Mouse (Mus musculus) intestine, embryonic 15.5 days (tissue): ENCODE results near the gene Gm49394. TPM values are rescaled to one million over a fixed set of nuclear protein-coding genes. Genes with fewer than 3 reads are reported as not detected.

ENCODE experiments used
- ATAC-seq: fragments of 200-750 bp; cut with Nextera tagmentation; 2 replicates; pipeline ENCODE4 v1.8.0; 2017; ENCODE audit warnings: moderate TSS enrichment, moderate library complexity
- H3K27ac ChIP-seq: fragments of 300-500 bp; sonication (generic); 2 replicates; pipeline ENCODE4 v1.5.1; 2015; ENCODE audit warnings: mild to moderate bottlenecking, inconsistent platforms
- H3K27me3 ChIP-seq: fragments of 300-500 bp; sonication (generic); replicated peaks from 2 replicates; pipeline ENCODE4 v1.6.1; 2015; ENCODE audit warnings: inconsistent platforms
- H3K36me3 ChIP-seq: fragments of 300-500 bp; sonication (generic); 2 replicates; pipeline ENCODE4 v1.6.1; 2015; ENCODE audit warnings: inconsistent platforms
- H3K4me1 ChIP-seq: fragments of 300-500 bp; sonication (generic); replicated peaks from 2 replicates; pipeline ENCODE4 v1.6.1; 2015; ENCODE audit warnings: inconsistent platforms
- H3K4me2 ChIP-seq: fragments of 300-500 bp; sonication (generic); replicated peaks from 2 replicates; pipeline ENCODE4 v1.6.1; 2015; ENCODE audit warnings: mild to moderate bottlenecking, inconsistent platforms
- H3K4me3 ChIP-seq: fragments of 300-500 bp; sonication (generic); replicated peaks from 2 replicates; pipeline ENCODE4 v1.5.1; 2015; ENCODE audit warnings: inconsistent platforms
- H3K9ac ChIP-seq: fragments of 300-500 bp; sonication (generic); 2 replicates; pipeline ENCODE4 v1.6.1; 2015; ENCODE audit warnings: inconsistent platforms
- H3K9me3 ChIP-seq: fragments of 300-500 bp; sonication (generic); 2 replicates; pipeline ENCODE4 v1.6.1; 2016; ENCODE audit warnings: inconsistent platforms
- WGBS: fragments of 180-500 bp; shearing (Covaris S2); methylation state at CpG from one replicate; pipeline ENCODE4 v1.1.7; 2015; 5-methylcytosine and 5-hydroxymethylcytosine counted together
- polyA plus RNA-seq: library from polyadenylated mRNA; unstranded; fragments of >200 nt; fragmentation: Nextera tagmentation; extraction: Ambion mirVana; gene quantifications from 2 replicates; pipeline ENCODE4 v1.2.1, GENCODE M21; 2015

Gm49394 gene
- polyA plus RNA-seq, 1 experiment from 2014 or later = 1.0 TPM

DNA sequence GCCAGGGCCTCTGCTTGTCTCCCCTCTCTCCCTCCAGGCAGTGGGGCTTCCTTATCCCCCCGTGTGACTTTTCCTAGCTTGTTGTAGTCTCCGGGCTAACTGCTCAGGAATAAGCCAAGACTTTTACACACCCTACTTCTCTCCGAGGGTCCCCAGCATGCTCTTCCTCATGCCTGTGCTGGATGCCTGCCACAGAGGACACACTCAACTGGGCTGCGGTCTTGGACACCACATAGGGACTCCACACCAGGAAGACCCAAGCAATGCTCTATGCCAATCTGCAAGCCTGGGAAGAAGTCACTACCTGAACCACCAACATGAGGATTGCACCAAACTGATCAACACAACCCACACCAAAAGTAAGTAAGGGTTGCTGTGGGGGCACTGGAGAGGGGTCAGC is 3.6 kb downstream of the Gm49394 start:
- H3K4me1 ChIP-seq = peaks cover 6% of the 10 kb centered on the region; the same call in 1 of the 2 replicates
- peaks cover 44% of the 10 kb centered on the region for H3K27me3 ChIP-seq
- 0 out of 2 replicates have a peak, but pooled peaks cover 7% of the 10 kb centered on the region for H3K9me3 ChIP-seq
- ATAC-seq = no peak
- peaks cover 4% of the 10 kb centered on the region; the same call in 1 of the 2 replicates for H3K36me3 ChIP-seq
- H3K9ac ChIP-seq = no peak overlapping the region
- no peak overlapping the region for H3K4me3 ChIP-seq
- WGBS = 68% methylated on average over 4 of the region's 4 CpGs
- H3K27ac ChIP-seq = peak overlapping the region; percentile 17; the same call in 1 of the 2 replicates
- H3K4me2 ChIP-seq = 0 out of 2 replicates have a peak overlapping the region, but pooled peaks have one; percentile 11

GRCm38 (mm10) chr7:142665364-142665763 is 4.4 kb downstream of the Gm49394 start:
- H3K9ac ChIP-seq = no peak overlapping the region
- H3K4me2 ChIP-seq = peak overlapping the region; percentile 58
- ATAC-seq = no peak
- 0 out of 2 replicates have a peak overlapping the region, but pooled peaks have one; percentile 22 for H3K27ac ChIP-seq
- WGBS = 57% methylated on average over 5 of the region's 5 CpGs
- H3K4me3 ChIP-seq = 0 out of 2 replicates have a peak overlapping the region, but pooled peaks have one; percentile 5
- H3K4me1 ChIP-seq = peaks cover 13% of the 10 kb centered on the region; the same call in 1 of the 2 replicates
- peaks cover 2% of the 10 kb centered on the region; the same call in 1 of the 2 replicates for H3K36me3 ChIP-seq
- H3K9me3 ChIP-seq = 0 out of 2 replicates have a peak, but pooled peaks cover 6% of the 10 kb centered on the region
- peaks cover 52% of the 10 kb centered on the region for H3K27me3 ChIP-seq

DNA sequence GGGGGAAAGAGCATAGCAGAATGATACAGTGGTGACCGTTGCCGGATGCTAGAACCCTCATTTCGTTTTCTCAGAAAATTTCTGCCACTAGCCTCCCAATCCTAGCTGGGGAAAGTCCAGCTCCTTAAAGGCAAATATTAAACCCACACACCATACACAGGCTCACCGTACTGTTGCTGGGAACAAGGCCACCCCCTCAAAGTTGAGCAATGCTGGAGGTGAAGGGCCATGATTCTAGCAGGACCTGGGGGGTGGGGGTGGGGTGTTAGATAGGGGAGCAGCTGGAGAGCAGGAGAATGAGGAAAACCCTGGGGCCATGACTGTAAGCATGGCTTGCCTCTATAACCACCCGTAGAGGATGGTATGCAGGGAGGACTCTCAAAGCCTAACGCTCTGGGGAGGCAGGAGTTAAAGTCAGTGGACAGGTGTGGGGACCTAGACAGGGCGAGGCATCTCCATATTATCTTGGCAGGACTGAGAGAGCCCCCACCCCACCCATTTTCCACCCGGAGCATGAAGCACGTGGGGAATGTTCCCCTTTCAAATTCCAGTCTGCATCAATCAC is 5.2 kb downstream of the Gm49394 start:
- Histone ChIP-seq H3K27me3 (peaks cover 58% of the 10 kb centered on the region), H3K4me1 (peaks cover 20% of the 10 kb centered on the region; the same call in 1 of the 2 replicates), H3K36me3 (peaks cover 2% of the 10 kb centered on the region; the same call in 1 of the 2 replicates), H3K9ac (peak overlapping the region; percentile 59; the same call in 1 of the 2 replicates), H3K4me3 (peak overlapping the region; percentile 40), H3K27ac (peak overlapping the region; percentile 67; the same call in 1 of the 2 replicates), H3K4me2 (peak overlapping the region; percentile 58), H3K9me3 (no peaks in the 10 kb centered on the region)
- 9% methylated on average over 9 of the region's 9 CpGs for WGBS
- peak; percentile 34 for ATAC-seq

- peak overlapping the region; percentile 58 for H3K4me2 ChIP-seq
- ATAC-seq = no peak
- peak overlapping the region; percentile 40 for H3K4me3 ChIP-seq
- WGBS = under 1% methylated on average over 53 of the region's 53 CpGs
- H3K9ac ChIP-seq = peak overlapping the region; percentile 59
- peak overlapping the region; percentile 67 for H3K27ac ChIP-seq
- no peaks in the 10 kb centered on the region for H3K9me3 ChIP-seq
- peaks cover 22% of the 10 kb centered on the region; the same call in 1 of the 2 replicates for H3K4me1 ChIP-seq
- peaks cover 64% of the 10 kb centered on the region for H3K27me3 ChIP-seq
- peaks cover 2% of the 10 kb centered on the region; the same call in 1 of the 2 replicates for H3K36me3 ChIP-seq
Observed at GRCm38 (mm10) chr7:142663931-142664421, 5.8 kb downstream of the Gm49394 start.

GRCm38 (mm10) chr7:142663151-142663550 is 6.6 kb downstream of the Gm49394 start:
- 28% methylated on average over 5 of the region's 5 CpGs for WGBS
- peak overlapping the region; percentile 40 for H3K4me3 ChIP-seq
- H3K4me1 ChIP-seq = peaks cover 28% of the 10 kb centered on the region
- H3K4me2 ChIP-seq = peak overlapping the region; percentile 58
- H3K9me3 ChIP-seq = no peaks in the 10 kb centered on the region
- peaks cover 69% of the 10 kb centered on the region for H3K27me3 ChIP-seq
- H3K36me3 ChIP-seq = no peaks in the 10 kb centered on the region
- ATAC-seq = no peak
- H3K27ac ChIP-seq = 0 out of 2 replicates have a peak overlapping the region, but pooled peaks have one; percentile 3
- H3K9ac ChIP-seq = peak overlapping the region; percentile 59

DNA sequence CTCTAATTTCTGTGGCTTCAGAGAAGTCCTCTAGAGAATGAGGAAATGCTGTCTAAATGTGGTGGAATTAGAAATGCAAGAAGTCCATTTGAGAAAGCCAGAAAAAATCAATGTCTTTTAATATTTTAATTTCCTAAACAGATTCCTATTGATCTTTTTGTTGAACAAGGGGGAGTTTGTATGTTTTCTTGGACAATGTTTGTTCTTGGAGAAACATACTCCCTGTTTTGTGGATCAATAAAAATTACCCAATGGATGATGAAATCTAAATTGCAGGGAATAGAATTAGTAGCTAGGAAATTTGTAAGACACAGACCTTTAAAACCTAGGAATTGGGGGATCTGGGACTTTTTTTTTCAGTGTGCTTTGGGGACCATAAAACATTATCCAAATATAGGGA is 7.9 kb downstream of the Gm49394 start:
- Histone ChIP-seq H3K4me2 (peak overlapping the region; percentile 73; the same call in 1 of the 2 replicates), H3K9ac (0 out of 2 replicates have a peak overlapping the region, but pooled peaks have one; percentile 74), H3K4me1 (peaks cover 29% of the 10 kb centered on the region), H3K27ac (no peak overlapping the region), H3K4me3 (peak overlapping the region; percentile 58), H3K27me3 (peaks cover 81% of the 10 kb centered on the region), H3K9me3 (no peaks in the 10 kb centered on the region), H3K36me3 (no peaks in the 10 kb centered on the region)
- no peak for ATAC-seq

GRCm38 (mm10) chr7:142661046-142661445 is 8.7 kb downstream of the Gm49394 start:
- Histone ChIP-seq H3K4me2 (peak overlapping the region; percentile 73), H3K4me3 (peak overlapping the region; percentile 58), H3K27me3 (peaks cover 83% of the 10 kb centered on the region), H3K9ac (peak overlapping the region; percentile 74), H3K9me3 (no peaks in the 10 kb centered on the region), H3K4me1 (peaks cover 29% of the 10 kb centered on the region), H3K27ac (peak overlapping the region; percentile 92), H3K36me3 (no peaks in the 10 kb centered on the region)
- no peak for ATAC-seq
- 2% methylated on average over 25 of the region's 25 CpGs for WGBS

DNA sequence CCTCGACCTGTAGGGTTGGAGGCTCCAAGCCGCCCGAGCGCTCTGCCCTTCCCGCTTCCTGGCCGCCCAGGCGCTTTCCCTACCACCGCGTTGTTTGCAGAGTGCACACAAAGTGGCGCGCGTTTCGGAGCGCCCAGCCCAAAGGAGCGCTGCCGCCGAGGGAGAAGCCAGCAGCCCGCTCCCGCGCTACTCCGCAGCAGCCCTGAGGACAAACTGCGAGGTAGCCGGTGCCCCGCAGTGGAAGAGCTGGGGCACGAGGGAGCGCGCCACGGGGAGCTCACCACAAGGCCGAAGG is 9.1 kb downstream of the Gm49394 start:
- H3K9ac ChIP-seq = peak overlapping the region; percentile 74
- H3K27ac ChIP-seq = peak overlapping the region; percentile 92
- no peaks in the 10 kb centered on the region for H3K9me3 ChIP-seq
- peak overlapping the region; percentile 73 for H3K4me2 ChIP-seq
- under 1% methylated on average over 29 of the region's 29 CpGs for WGBS
- H3K36me3 ChIP-seq = no peaks in the 10 kb centered on the region
- peaks cover 83% of the 10 kb centered on the region for H3K27me3 ChIP-seq
- H3K4me3 ChIP-seq = peak overlapping the region; percentile 58
- peaks cover 29% of the 10 kb centered on the region for H3K4me1 ChIP-seq
- ATAC-seq = no peak

GRCm38 (mm10) chr7:142659767-142660650 is 9.7 kb downstream of the Gm49394 start:
- ATAC-seq = peak; percentile 48
- H3K9me3 ChIP-seq = no peaks in the 10 kb centered on the region

DNA sequence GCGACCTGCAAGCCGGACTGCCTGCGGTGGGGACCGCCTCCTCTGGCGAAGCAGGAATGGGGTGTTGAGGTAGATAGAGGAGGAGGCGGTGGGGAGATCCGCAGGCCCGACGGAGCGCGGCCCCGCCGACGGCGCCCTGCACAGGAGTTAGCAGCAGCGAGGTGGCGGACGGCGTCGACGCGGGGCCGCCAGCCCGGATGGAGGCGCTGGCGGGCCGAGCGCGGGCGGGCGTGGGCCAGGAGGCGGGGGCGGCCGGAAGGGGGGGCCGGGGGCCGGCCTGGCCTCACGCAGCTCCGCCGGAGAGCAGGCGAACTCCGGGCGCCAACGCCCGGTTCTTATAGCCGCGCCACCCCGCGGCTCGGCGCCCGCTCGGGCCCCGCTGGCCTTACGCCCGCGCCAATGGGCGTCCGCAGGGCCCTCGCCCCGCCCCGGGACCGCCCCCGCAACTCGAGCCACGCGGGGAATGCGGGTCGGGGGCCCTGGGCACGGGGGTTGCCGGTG is 10.5 kb downstream of the Gm49394 start:
- WGBS = under 1% methylated on average over 49 of the region's 70 CpGs
- Histone ChIP-seq H3K4me3 (peak overlapping the region; percentile 58), H3K4me1 (peaks cover 31% of the 10 kb centered on the region), H3K9me3 (no peaks in the 10 kb centered on the region), H3K27me3 (peaks cover 82% of the 10 kb centered on the region), H3K4me2 (peak overlapping the region; percentile 73), H3K27ac (peak overlapping the region; percentile 92), H3K9ac (peak overlapping the region; percentile 74), H3K36me3 (0 out of 2 replicates have a peak, but pooled peaks cover under 1% of the 10 kb centered on the region)
- peak; percentile 82 for ATAC-seq

More at GRCm38 (mm10) chr7:142659767-142660650, 9.7 kb downstream of the Gm49394 start:
- under 1% methylated on average over 43 of the region's 43 CpGs for WGBS
- peak overlapping the region; percentile 74 for H3K9ac ChIP-seq
- H3K27me3 ChIP-seq = peaks cover 82% of the 10 kb centered on the region
- peak overlapping the region; percentile 92 for H3K27ac ChIP-seq
- peaks cover 29% of the 10 kb centered on the region for H3K4me1 ChIP-seq
- no peaks in the 10 kb centered on the region for H3K36me3 ChIP-seq
- peak overlapping the region; percentile 58 for H3K4me3 ChIP-seq
- peak overlapping the region; percentile 73 for H3K4me2 ChIP-seq

DNA sequence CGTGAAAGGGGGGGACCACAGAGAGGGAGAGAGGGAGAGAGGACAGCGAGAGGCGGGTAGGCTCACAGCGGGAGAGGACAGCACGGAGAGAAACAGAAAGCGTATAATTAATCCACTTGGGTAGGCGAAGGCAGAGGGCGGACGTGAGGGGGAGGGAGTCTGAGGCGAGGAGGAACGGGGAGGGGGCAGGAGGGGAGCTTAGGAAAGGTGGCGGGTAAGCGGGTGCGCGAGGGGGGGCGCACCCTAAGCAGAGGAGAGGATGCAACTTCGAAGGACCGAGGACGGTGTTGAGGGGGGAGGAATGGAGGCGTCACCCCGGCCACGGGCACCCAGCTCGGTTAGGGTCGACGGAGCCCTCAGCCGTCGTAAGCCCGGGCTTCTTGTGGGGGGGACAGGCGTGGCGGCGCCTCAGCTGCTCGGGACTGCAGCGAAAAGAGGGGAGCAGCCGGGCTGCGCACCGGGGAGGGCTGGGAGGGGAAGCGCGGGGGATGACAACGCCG is 11.0 kb downstream of the Gm49394 start:
- Histone ChIP-seq H3K4me3 (peak overlapping the region; percentile 58), H3K4me2 (peak overlapping the region; percentile 73), H3K27ac (peak overlapping the region; percentile 92), H3K4me1 (peaks cover 28% of the 10 kb centered on the region), H3K9ac (peak overlapping the region; percentile 74), H3K9me3 (no peaks in the 10 kb centered on the region), H3K27me3 (peaks cover 82% of the 10 kb centered on the region), H3K36me3 (0 out of 2 replicates have a peak, but pooled peaks cover 5% of the 10 kb centered on the region)
- peak; percentile 5; the same call in 1 of the 2 replicates for ATAC-seq
- WGBS = under 1% methylated on average over 35 of the region's 40 CpGs
